Mouse (Mus musculus): Measurements from ENCODE around the gene Cnr2.

Cnr2 gene

GRCm38 (mm10) chr4:135895071-135895571 lies at the start of gene Cnr2:
Cnr2 (plus strand) TSS chr4:135895394.
- DNase-seq (ENCODE audit: low spot score) = no peak

GRCm38 (mm10) chr4:135847581-135847980 lies 47.6 kb upstream of the Cnr2 start:
- DNase-seq (ENCODE audit: low spot score) = no peak

- DNase-seq (ENCODE audit: low spot score) = no peak
These were observed 44.6 kb upstream of the Cnr2 start for GRCm38 (mm10) chr4:135850411-135851095.

GRCm38 (mm10) chr4:135851942-135852341 lies 43.3 kb upstream of the Cnr2 start:
- DNase-seq (ENCODE audit: low spot score) = no peak

- no peak for DNase-seq (ENCODE audit: low spot score)
These were observed 41.1 kb upstream of the Cnr2 start for GRCm38 (mm10) chr4:135853987-135854546.

GRCm38 (mm10) chr4:135854630-135855029 lies 40.6 kb upstream of the Cnr2 start:
- DNase-seq (ENCODE audit: low spot score) = no peak

GRCm38 (mm10) chr4:135855080-135855479 lies 40.1 kb upstream of the Cnr2 start:
- DNase-seq (ENCODE audit: low spot score) = peak; percentile 48

GRCm38 (mm10) chr4:135855536-135856222 lies 39.5 kb upstream of the Cnr2 start, which contains the start of gene Srsf10:
Srsf10 (plus strand) TSS chr4:135855747.
- peak; percentile 99 for DNase-seq (ENCODE audit: low spot score)

GRCm38 (mm10) chr4:135856223-135857091 lies 38.7 kb upstream of the Cnr2 start:
- peak; percentile 89 for DNase-seq (ENCODE audit: low spot score)

- DNase-seq (ENCODE audit: low spot score) = no peak
These were observed 37.5 kb upstream of the Cnr2 start for GRCm38 (mm10) chr4:135857597-135858186.

- no peak for DNase-seq (ENCODE audit: low spot score)
These were observed 26.2 kb upstream of the Cnr2 start for GRCm38 (mm10) chr4:135868996-135869395.

GRCm38 (mm10) chr4:135870227-135871023 lies 24.8 kb upstream of the Cnr2 start:
- no peak for DNase-seq (ENCODE audit: low spot score)

GRCm38 (mm10) chr4:135872015-135872414 lies 23.2 kb upstream of the Cnr2 start:
- DNase-seq (ENCODE audit: low spot score) = no peak

GRCm38 (mm10) chr4:135872589-135873391 lies 22.4 kb upstream of the Cnr2 start:
- no peak for DNase-seq (ENCODE audit: low spot score)

GRCm38 (mm10) chr4:135873526-135874202 lies 21.5 kb upstream of the Cnr2 start, which contains the start of gene Pnrc2:
Pnrc2 (minus strand) TSS chr4:135873850.
- DNase-seq (ENCODE audit: low spot score) = peak; percentile 96

GRCm38 (mm10) chr4:135874564-135875535 lies 20.3 kb upstream of the Cnr2 start:
- DNase-seq (ENCODE audit: low spot score) = no peak

GRCm38 (mm10) chr4:135875546-135875945 lies 19.6 kb upstream of the Cnr2 start:
- no peak for DNase-seq (ENCODE audit: low spot score)

- DNase-seq (ENCODE audit: low spot score) = peak; percentile 64
These were observed 19.1 kb upstream of the Cnr2 start for GRCm38 (mm10) chr4:135875991-135876582.
